Mouse (Mus musculus) G1E (cell line): Measurements from ENCODE around the gene Rbm5.

Experiments
- CTCF ChIP-seq: IDR thresholded peaks from 2 replicates; pipeline ENCODE4 v1.5.1; 2012; ENCODE audit warnings: low read depth, low read length, inconsistent platforms, mixed read lengths
- GATA2 ChIP-seq: IDR thresholded peaks from 2 replicates; pipeline ENCODE4 v1.6.1; 2012; ENCODE audit warnings: low read depth, low read length, inconsistent platforms, borderline replicate concordance
- POLR2AphosphoS5 ChIP-seq: IDR thresholded peaks from 2 replicates; pipeline ENCODE4 v1.6.1; 2012; ENCODE audit warnings: low read depth, low read length, inconsistent platforms; ENCODE audit not compliant: insufficient replicate concordance

- TF ChIP-seq POLR2AphosphoS5 (no peak), CTCF (no peak), GATA2 (no peak)
Measured at GRCm38 (mm10) chr9:107696106-107696479, 74.7 kb downstream of the Rbm5 start.
